Mouse (Mus musculus): ENCODE measurements at regions not wholly inside any gene's neighbourhood (a gene's known extent, or its start where the extent isn't known, plus 50 kb on each side); places are given as distances from the start of the nearest gene placed in this dataset.

- no peak for DNase-seq (ENCODE audit: low spot score in 2 of 2)
Observed at GRCm38 (mm10) chr11:7944956-7945515, 719.3 kb downstream of the Tns3 start.

DNA sequence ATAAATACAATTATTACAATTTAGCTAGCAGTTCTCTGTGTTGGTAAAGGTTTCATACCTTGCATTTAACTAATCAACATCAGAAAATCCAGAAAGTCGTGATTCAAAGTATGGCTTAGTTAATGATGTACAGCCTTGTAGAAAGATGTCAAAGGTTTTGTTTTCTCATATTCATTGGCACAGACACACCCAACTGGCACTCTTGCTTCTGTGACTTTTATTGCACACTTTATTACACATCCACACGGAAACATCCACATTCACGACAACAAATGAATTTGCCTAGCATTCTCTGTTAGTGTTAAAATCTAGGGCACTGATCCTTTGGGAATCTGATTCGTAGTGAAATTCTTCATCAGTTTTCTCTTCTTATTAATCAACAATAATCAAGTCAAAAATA is 720.0 kb downstream of the Tns3 start:
- no peak for DNase-seq (ENCODE audit: low spot score in 2 of 2)

- DNase-seq (ENCODE audit: low spot score in 2 of 2): no peak
Observed at GRCm38 (mm10) chr11:7933611-7934010, 719.9 kb upstream of the Igfbp3 start.

DNA sequence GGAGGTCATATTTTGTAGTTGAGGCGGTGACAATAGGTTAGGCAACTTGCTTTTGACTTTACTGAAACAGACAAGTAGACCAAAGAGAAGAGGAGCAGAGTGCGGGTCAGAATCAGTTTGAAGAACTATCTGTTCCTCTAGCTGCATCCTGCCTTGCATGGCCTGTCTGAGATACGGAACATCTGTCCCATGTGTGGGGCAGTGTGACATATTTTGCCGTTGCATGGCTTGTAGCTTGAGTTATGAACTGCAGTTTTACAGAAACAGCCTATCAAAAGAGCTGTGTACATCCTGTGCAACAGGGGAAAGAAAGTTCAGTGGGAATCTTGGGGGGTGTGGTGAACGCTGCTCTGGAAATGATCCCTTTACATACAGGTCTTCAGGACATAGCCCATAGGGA is 718.9 kb upstream of the Igfbp3 start:
- DNase-seq (ENCODE audit: low spot score in 2 of 2): no peak

DNA sequence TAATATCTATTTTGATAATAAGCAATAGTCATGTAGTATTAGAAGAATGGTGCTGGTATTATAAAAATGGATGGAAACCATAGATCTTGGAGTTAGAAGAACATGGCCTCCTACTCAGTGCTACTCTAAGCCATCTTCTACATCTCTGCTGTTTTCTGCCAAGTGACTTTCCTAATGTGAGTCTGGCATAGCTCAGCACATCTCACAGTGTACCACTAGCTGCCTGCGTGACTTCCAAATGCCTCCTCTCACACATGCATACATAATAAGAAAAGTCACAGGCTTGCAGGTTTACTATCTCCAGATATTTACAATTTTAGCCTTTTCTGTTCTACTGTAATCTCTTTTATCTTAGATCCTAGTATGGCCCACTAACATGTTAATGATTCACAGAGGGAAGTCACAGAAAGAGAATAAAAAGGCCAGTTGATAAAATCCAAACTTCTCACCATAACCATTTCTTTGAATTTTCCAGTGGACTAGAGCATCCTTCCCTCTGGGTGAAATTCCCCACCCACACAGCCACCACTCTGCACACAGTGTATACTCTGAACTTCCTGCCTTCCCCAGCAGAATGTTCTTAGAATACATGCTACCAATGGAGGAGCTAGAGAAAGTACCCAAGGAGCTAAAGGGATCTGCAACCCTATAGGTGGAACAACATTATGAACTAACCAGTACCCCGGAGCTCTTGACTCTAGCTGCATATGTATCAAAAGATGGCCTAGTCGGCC is 717.5 kb upstream of the Igfbp3 start:
- no peak for DNase-seq (ENCODE audit: low spot score in 2 of 2)

GRCm38 (mm10) chr11:7927676-7928075 is 714.0 kb upstream of the Igfbp3 start:
- DNase-seq (ENCODE audit: low spot score in 2 of 2): no peak

GRCm38 (mm10) chr11:7912036-7912435 is 698.3 kb upstream of the Igfbp3 start:
- no peak for DNase-seq (ENCODE audit: low spot score in 2 of 2)

- no peak for DNase-seq (ENCODE audit: low spot score in 2 of 2)
Observed at GRCm38 (mm10) chr11:7900266-7900665, 686.5 kb upstream of the Igfbp3 start.

DNA sequence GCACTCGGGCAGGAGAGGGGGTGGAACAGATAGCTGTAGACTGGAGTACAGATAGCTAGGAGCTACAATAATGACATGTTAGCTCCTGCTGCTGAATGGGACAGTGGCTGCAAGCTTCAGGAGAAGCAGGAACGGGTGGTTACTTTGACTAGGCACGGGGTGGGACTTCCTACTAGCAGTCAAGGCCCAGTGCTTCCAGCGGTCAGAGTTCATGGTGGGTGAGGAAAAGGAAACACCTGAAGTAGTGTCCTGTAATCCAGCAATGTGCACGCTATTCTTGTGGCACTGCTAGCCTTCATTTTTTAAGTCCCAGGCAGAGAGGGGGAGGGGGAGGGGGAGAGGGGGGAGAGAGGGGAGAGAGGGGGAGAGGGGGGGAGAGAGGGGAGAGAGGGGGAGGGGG is 684.5 kb upstream of the Igfbp3 start:
- no peak for DNase-seq (ENCODE audit: low spot score in 2 of 2)

DNA sequence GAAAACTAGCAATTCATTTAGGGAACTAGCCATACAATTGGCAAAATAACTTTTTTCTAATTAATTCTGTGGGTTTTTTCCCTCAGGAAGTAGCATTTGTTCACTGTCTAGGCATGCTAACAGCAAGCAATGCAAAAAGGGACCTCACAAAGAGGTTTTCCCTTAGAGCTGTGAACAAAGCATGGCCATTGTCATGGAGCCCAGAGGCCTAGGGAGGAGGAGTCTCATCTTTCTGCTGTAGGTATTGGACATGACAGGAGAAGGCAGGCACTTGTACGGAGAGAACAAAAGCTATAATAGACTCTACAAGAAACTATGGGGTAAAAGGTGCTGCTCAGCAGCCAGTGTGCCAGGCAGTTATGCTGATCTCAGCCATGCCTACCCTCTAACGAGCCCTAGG is 666.8 kb upstream of the Igfbp3 start:
- DNase-seq (ENCODE audit: low spot score in 2 of 2): no peak

GRCm38 (mm10) chr11:7864116-7864515 is 650.4 kb upstream of the Igfbp3 start:
- no peak for DNase-seq (ENCODE audit: low spot score in 2 of 2)

DNA sequence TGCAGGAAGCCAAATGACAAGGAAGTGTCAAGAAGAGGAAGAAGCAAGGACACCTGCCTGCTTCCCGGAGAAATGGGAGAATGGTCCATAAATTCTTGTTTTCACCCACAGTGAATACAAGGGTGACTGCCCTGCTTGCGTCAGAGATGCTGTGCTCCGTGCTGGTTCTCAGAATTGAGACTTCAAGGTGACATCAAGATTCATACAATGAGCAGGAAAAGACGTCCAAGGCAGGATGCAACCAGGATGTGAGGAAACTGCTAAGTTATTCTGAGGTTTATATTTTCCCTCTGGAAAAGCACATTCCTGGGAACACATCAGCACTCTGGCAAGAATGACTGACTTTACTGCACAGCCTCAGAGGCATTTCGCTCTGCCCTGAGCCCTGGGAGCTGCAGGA is 650.0 kb upstream of the Igfbp3 start:
- DNase-seq (ENCODE audit: low spot score in 2 of 2): no peak

GRCm38 (mm10) chr11:7862547-7862946 is 648.8 kb upstream of the Igfbp3 start:
- no peak for DNase-seq (ENCODE audit: low spot score in 2 of 2)

DNA sequence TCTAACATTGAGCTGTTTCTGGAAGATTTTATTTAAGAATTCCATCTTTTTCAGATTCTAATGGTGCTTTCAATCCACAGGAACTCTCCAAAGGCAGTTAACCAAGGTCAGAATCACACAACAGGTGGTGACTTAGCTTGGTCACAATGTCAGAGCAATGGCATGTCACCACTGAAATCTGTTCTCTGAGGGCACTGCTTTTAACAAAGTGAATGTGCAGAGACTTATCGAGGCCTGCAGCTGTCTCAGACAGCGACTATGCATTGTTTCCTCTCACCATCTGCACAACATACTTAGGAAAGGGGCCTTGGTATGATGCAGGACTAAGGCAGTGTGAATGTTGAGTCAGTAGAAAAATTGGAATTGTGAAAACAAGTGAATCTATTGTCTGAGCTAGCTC is 638.9 kb upstream of the Igfbp3 start:
- no peak for DNase-seq (ENCODE audit: low spot score in 2 of 2)

- DNase-seq (ENCODE audit: low spot score in 2 of 2): no peak
Observed at GRCm38 (mm10) chr11:7838311-7839237, 624.9 kb upstream of the Igfbp3 start.

DNA sequence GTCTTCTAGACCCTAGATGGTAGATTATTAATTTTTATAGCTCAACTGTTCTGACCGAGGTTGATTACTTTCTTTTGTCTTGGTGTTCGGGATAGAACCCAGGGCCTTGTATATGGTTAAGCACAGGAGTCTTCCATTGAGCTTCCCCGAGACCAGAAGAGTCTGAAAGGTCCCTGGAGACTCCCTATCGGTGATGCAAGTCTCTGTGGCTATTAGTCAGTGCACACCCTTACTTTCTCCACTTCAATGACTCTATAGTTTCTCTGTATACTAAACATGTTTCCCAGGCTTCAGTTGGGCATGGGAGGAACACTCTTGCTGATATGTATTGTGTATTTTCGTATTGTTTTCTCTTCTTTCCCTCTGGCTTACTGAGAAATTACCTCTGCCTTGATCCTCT is 623.8 kb upstream of the Igfbp3 start:
- DNase-seq (ENCODE audit: low spot score in 2 of 2): no peak

GRCm38 (mm10) chr11:7834151-7834550 is 620.4 kb upstream of the Igfbp3 start:
- no peak for DNase-seq (ENCODE audit: low spot score in 2 of 2)

- DNase-seq (ENCODE audit: low spot score in 2 of 2): no peak
Observed at GRCm38 (mm10) chr11:7832376-7832775, 618.7 kb upstream of the Igfbp3 start.

- DNase-seq (ENCODE audit: low spot score in 2 of 2): no peak
Observed at GRCm38 (mm10) chr11:7829770-7830169, 616.0 kb upstream of the Igfbp3 start.

GRCm38 (mm10) chr11:7828001-7828400 is 614.3 kb upstream of the Igfbp3 start:
- no peak for DNase-seq (ENCODE audit: low spot score in 2 of 2)

DNA sequence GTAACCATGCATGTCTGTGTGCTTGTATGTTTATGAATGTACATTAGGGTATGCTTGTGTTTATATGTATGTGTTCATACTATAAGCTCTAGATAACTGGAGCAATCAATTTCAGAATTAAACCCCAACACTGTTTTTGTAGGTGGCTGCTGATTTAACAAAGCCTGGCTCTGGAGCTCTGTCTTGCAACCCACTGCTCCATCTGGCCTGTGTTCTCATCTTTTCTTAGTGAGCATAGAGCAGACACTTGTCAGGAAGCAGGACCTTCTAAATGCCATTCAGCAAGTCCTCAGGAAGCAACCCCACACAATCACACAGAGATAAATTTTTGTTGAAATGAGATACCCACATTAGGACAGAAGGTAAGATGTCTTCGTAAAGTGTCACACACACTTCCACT is 613.7 kb upstream of the Igfbp3 start:
- no peak for DNase-seq (ENCODE audit: low spot score in 2 of 2)

DNA sequence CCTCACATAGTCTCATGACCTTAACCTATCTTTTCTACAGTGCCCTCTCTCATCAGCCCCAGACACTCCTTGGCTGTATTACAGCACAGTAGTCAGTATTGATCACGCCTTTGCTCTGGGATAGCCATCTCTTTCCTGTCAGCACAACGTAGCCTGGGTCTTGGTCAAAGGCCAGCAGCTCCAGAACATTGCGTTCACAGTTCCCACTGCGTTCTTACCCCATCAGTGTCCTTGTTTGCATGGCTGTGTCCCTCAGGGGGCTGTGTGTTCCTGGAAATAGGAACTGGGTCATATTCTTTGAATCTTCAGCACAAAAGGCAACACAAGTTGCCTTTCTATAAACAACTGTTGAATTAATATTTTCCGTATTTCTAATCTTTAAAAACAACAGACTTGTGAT is 602.0 kb upstream of the Igfbp3 start:
- DNase-seq (ENCODE audit: low spot score in 2 of 2): peak; percentile 15 to 45
